Mouse (Mus musculus) brown adipose tissue, adult 24 weeks (tissue): ENCODE data around the gene Hist2h3c1. TPM values are rescaled to one million over a fixed set of nuclear protein-coding genes. Genes with fewer than 3 reads are reported as not detected.
A peak's percentile ranks its signal among the peaks of the same experiment; 100 is the strongest.
"Not testable (repeated sequence)": the region's sequence is repeated elsewhere in the genome, so short reads cannot be mapped to it uniquely, and the experiment has no call there.

Source experiments
- H3K27ac ChIP-seq: fragments of 200-500 bp; replicated peaks from 2 replicates; pipeline ENCODE4 v1.5.1; 2012; ENCODE audit warnings: low read depth, mild to moderate bottlenecking, low read length
- H3K4me1 ChIP-seq: fragments of 200-500 bp; 2 replicates; pipeline ENCODE4 v1.6.1; 2012; ENCODE audit warnings: low read length, mixed read lengths; ENCODE audit not compliant: control insufficient read depth, insufficient read depth, insufficient read length
- H3K4me3 ChIP-seq: fragments of 200-500 bp; 2 replicates; pipeline ENCODE4 v1.5.1; 2012; ENCODE audit warnings: low read depth, mild to moderate bottlenecking, low read length, moderate library complexity; ENCODE audit not compliant: insufficient read depth
- polyA plus RNA-seq: library from polyadenylated mRNA; stranded (reverse); fragments of >200 nt; gene quantifications from 2 replicates; pipeline ENCODE4 v1.2.4, GENCODE M21; 2012; ENCODE audit not compliant: missing spikeins, insufficient read depth, insufficient read length

Gene Hist2h3c1
- not detected in 2 replicates for polyA plus RNA-seq

- not testable (repeated sequence) for H3K4me1 ChIP-seq
- peak within 1 kb of the TSS; percentile 70 for H3K27ac ChIP-seq
These were observed at the start of gene Hist2h3c1 for GRCm38 (mm10) chr3:96246427-96246856. Gene Hist2h3c1, plus strand, starts transcription at chr3:96246685.

GRCm38 (mm10) chr3:96197129-96197749 is 49.2 kb upstream of the Hist2h3c1 start:
- peak overlapping the region; percentile 87 for H3K27ac ChIP-seq
- H3K4me3 ChIP-seq = peak overlapping the region; percentile 91
- H3K4me1 ChIP-seq = no peaks in the 10 kb centered on the region

More at GRCm38 (mm10) chr3:96246427-96246856, at the start of gene Hist2h3c1:
- peak within 1 kb of the TSS; percentile 61 for H3K4me3 ChIP-seq

GRCm38 (mm10) chr3:96198181-96198580 is 48.3 kb upstream of the Hist2h3c1 start:
- Histone ChIP-seq H3K4me1 (no peaks in the 10 kb centered on the region), H3K4me3 (peak overlapping the region; percentile 3; the same call in 1 of the 2 replicates), H3K27ac (no peak overlapping the region)

- not testable (repeated sequence) for H3K4me3 ChIP-seq, H3K4me1 ChIP-seq, H3K27ac ChIP-seq
These were observed 47.8 kb upstream of the Hist2h3c1 start for GRCm38 (mm10) chr3:96198601-96199251.

- no peaks in the 10 kb centered on the region for H3K4me1 ChIP-seq
- no peak overlapping the region for H3K4me3 ChIP-seq
- no peak overlapping the region for H3K27ac ChIP-seq
These were observed 46.8 kb upstream of the Hist2h3c1 start for GRCm38 (mm10) chr3:96199731-96200130.

- H3K4me1 ChIP-seq = no peaks in the 10 kb centered on the region
- no peak overlapping the region for H3K4me3 ChIP-seq
- H3K27ac ChIP-seq = no peak overlapping the region
These were observed 38.7 kb upstream of the Hist2h3c1 start for GRCm38 (mm10) chr3:96207819-96208218.

- Histone ChIP-seq H3K4me3 (no peak overlapping the region), H3K4me1 (no peaks in the 10 kb centered on the region), H3K27ac (no peak overlapping the region)
These were observed 37.2 kb upstream of the Hist2h3c1 start for GRCm38 (mm10) chr3:96209242-96209641.

GRCm38 (mm10) chr3:96219191-96219641 is 27.3 kb upstream of the Hist2h3c1 start:
- peaks cover 6% of the 10 kb centered on the region for H3K4me1 ChIP-seq
- peak overlapping the region; percentile 89 for H3K27ac ChIP-seq
- H3K4me3 ChIP-seq = peak overlapping the region; percentile 85

- peak within 1 kb of the TSS; percentile 89 for H3K27ac ChIP-seq
- H3K4me3 ChIP-seq = peak within 1 kb of the TSS; percentile 85
- peaks cover 6% of the 10 kb centered on the region for H3K4me1 ChIP-seq
These were observed 26.8 kb upstream of the Hist2h3c1 start, which contains the start of the genes Bola1 and Hist2h2ab for GRCm38 (mm10) chr3:96219661-96220130. Gene Bola1, minus strand, starts transcription at chr3:96219709. Gene Hist2h2ab, plus strand, starts transcription at chr3:96219865.

- not testable (repeated sequence) for H3K4me1 ChIP-seq
These were observed 26.2 kb upstream of the Hist2h3c1 start for GRCm38 (mm10) chr3:96220131-96220764.

GRCm38 (mm10) chr3:96220765-96221639 is 25.5 kb upstream of the Hist2h3c1 start, which contains the start of the genes Hist2h2ac and Hist2h2be:
Gene Hist2h2ac, minus strand, starts transcription at chr3:96220880.
Gene Hist2h2be, plus strand, starts transcription at chr3:96221119.
- H3K4me1 ChIP-seq = peaks cover 6% of the 10 kb centered on the region
- H3K27ac ChIP-seq = peak within 1 kb of the TSS; percentile 87
- peak within 1 kb of the TSS; percentile 85 for H3K4me3 ChIP-seq

More at GRCm38 (mm10) chr3:96220131-96220764, 26.2 kb upstream of the Hist2h3c1 start:
- H3K27ac ChIP-seq = peak overlapping the region; percentile 87
- H3K4me3 ChIP-seq = peak overlapping the region; percentile 85

GRCm38 (mm10) chr3:96221640-96222038 is 24.8 kb upstream of the Hist2h3c1 start:
- Histone ChIP-seq H3K27ac (peak overlapping the region; percentile 83), H3K4me1 (peaks cover 6% of the 10 kb centered on the region), H3K4me3 (peak overlapping the region; percentile 69)

- H3K4me3 ChIP-seq = no peak overlapping the region
- H3K4me1 ChIP-seq = peaks cover 6% of the 10 kb centered on the region
- H3K27ac ChIP-seq = no peak overlapping the region
These were observed 23.7 kb upstream of the Hist2h3c1 start for GRCm38 (mm10) chr3:96222774-96223173.

GRCm38 (mm10) chr3:96225421-96225820 is 21.1 kb upstream of the Hist2h3c1 start:
- Histone ChIP-seq H3K4me3 (no peak overlapping the region), H3K4me1 (peaks cover 6% of the 10 kb centered on the region), H3K27ac (no peak overlapping the region)
